8 mouse cellular contexts compared by ENCODE assay signal in the genomic region with DNA sequence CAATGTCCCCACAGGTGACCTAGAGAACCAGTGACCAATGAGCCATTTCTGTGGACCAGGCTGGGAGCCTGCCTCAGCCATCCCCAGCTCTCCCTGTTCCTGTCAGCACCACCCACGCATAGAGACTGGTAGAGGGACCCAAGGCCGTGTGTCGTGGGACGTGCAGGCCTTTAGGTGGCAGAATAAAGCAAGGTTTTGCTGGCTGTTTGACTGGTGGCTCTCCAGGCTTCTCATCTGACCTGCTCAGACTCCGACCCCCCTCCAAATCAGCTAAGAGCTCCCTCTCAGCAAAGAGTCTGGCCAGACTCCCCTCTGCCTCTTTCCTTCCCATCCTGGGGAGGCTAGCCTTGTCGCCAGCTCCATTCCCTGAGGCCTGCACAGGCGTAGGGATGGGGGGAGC. TPM values are rescaled to one million over a fixed set of nuclear protein-coding genes. Genes with fewer than 3 reads are reported as not detected.
DNase-seq lines count a peak whose midpoint lies in the region; ATAC-seq and TF ChIP-seq lines count a peak whose summit lies in the region.
"Had no signal": no experiment of that assay in that cellular context is flagged by ENCODE, and none has a peak within 500 bp of the region (broad histone marks: within the 10 kb centered on the region; RNA-seq: fewer than 3 reads in every experiment).

No protein-coding gene starts in this region.

- no peak for DNase-seq in liver, adult 2 months (ENCODE audit: extremely low read depth, low read depth, low spot score)
- no peak for DNase-seq in liver, embryonic 11.5 days (ENCODE audit: low spot score)
- peak; percentile 71 to 80 for DNase-seq in cerebellum, postnatal 25 days
- peak; percentile 69 for DNase-seq in hindbrain, embryonic 14.5 days (ENCODE audit: low spot score)
- DNase-seq in T-cell, adult 2 months (ENCODE audit: low spot score) = no peak
- DNase-seq in right cerebral cortex, postnatal 36 days (ENCODE audit: low spot score in 2 of 2) = no peak

- H3K27me3 ChIP-seq in liver, adult 2 months (ENCODE audit: control insufficient read depth, insufficient read depth, low read length) = no peaks in the 10 kb centered on the region
- no peaks in the 10 kb centered on the region for H3K27me3 ChIP-seq in liver, embryonic 11.5 days (replicated peaks; ENCODE audit: control insufficient read depth, insufficient read depth, low read length)
- H3K27me3 ChIP-seq in hindbrain, embryonic 14.5 days (ENCODE audit: control insufficient read depth, insufficient read depth, low read length) = no peaks in the 10 kb centered on the region
- H3K27me3 ChIP-seq in stomach, embryonic 15.5 days (replicated peaks) = no peaks in the 10 kb centered on the region
- H3K27me3 ChIP-seq: limb, embryonic 13.5 days had no signal

- H3K79me2 ChIP-seq in liver, adult 2 months (ENCODE audit: control insufficient read depth, insufficient read depth, low read length) = no peaks in the 10 kb centered on the region

- H3K27ac ChIP-seq in liver, adult 2 months (replicated peaks; ENCODE audit: insufficient read depth, low read depth, low read length) = no peak overlapping the region
- no peak overlapping the region for H3K27ac ChIP-seq in liver, embryonic 11.5 days (ENCODE audit: low read depth, low read length)
- peak overlapping the region; percentile 82 for H3K27ac ChIP-seq in hindbrain, embryonic 14.5 days
- no peak overlapping the region for H3K27ac ChIP-seq in stomach, embryonic 15.5 days
- H3K27ac ChIP-seq: limb, embryonic 13.5 days had no signal

- H3K9ac ChIP-seq in liver, adult 2 months (ENCODE audit: low read depth, low read length) = no peak overlapping the region
- H3K9ac ChIP-seq in liver, embryonic 11.5 days (ENCODE audit: low read depth, low read length) = no peak overlapping the region
- H3K9ac ChIP-seq in hindbrain, embryonic 14.5 days = peak overlapping the region; percentile 8; the same call in 1 of the 2 replicates
- no peak overlapping the region for H3K9ac ChIP-seq in stomach, embryonic 15.5 days
- H3K9ac ChIP-seq: limb, embryonic 13.5 days had no signal

- H3K36me3 ChIP-seq in liver, adult 2 months (ENCODE audit: control insufficient read depth, insufficient read depth, low read length) = no peaks in the 10 kb centered on the region
- no peaks in the 10 kb centered on the region for H3K36me3 ChIP-seq in liver, embryonic 11.5 days (ENCODE audit: control insufficient read depth, insufficient read depth, low read length)
- H3K36me3 ChIP-seq in hindbrain, embryonic 14.5 days (replicated peaks; ENCODE audit: control insufficient read depth, insufficient read depth) = no peaks in the 10 kb centered on the region
- 0 out of 2 replicates have a peak, but pooled peaks cover 3% of the 10 kb centered on the region for H3K36me3 ChIP-seq in stomach, embryonic 15.5 days

- 75% methylated on average over 7 of the region's 7 CpGs for WGBS in liver, adult 2 months
- WGBS in liver, embryonic 11.5 days = 71% methylated on average over 7 of the region's 7 CpGs
- WGBS in hindbrain, embryonic 14.5 days = 35% methylated on average over 7 of the region's 7 CpGs
- 60% methylated on average over 7 of the region's 7 CpGs for WGBS in stomach, embryonic 15.5 days

- H3K4me3 ChIP-seq in liver, adult 2 months (ENCODE audit: insufficient read depth, low read depth, low read length) = no peak overlapping the region
- H3K4me3 ChIP-seq in liver, embryonic 11.5 days (ENCODE audit: low read depth, low read length) = no peak overlapping the region
- no peak overlapping the region for H3K4me3 ChIP-seq in hindbrain, embryonic 14.5 days (replicated peaks; ENCODE audit: low read length)
- H3K4me3 ChIP-seq in stomach, embryonic 15.5 days (replicated peaks) = no peak overlapping the region
- H3K4me3 ChIP-seq: limb, embryonic 13.5 days had no signal

- 0 out of 2 replicates have a peak, but pooled peaks have one; percentile 9 for TF ChIP-seq CTCF in liver, adult 2 months (IDR thresholded peaks at IDR 0.05; ENCODE audit: low read depth, low read length)

- no peak for TF ChIP-seq POLR2A in liver, adult 2 months (IDR thresholded peaks at IDR 0.05; ENCODE audit: extremely low read depth, insufficient read depth, low read length)

- ATAC-seq in liver, embryonic 11.5 days (replicated peaks; ENCODE audit: low FRiP score) = no peak
- peak; percentile 63; the same call in 1 of the 2 replicates for ATAC-seq in hindbrain, embryonic 14.5 days (ENCODE audit: low FRiP score)
- 0 out of 2 replicates have a peak, but pooled peaks have one; percentile 12 for ATAC-seq in stomach, embryonic 15.5 days (ENCODE audit: insufficient read depth, low FRiP score, low read depth)

- no peak overlapping the region for H3K4me2 ChIP-seq in liver, embryonic 11.5 days
- no peak overlapping the region for H3K4me2 ChIP-seq in hindbrain, embryonic 14.5 days (replicated peaks)
- H3K4me2 ChIP-seq in stomach, embryonic 15.5 days = no peak overlapping the region
- H3K4me2 ChIP-seq: limb, embryonic 13.5 days had no signal

- peaks cover 8% of the 10 kb centered on the region; the same call in 1 of the 2 replicates for H3K4me1 ChIP-seq in liver, adult 2 months (ENCODE audit: control insufficient read depth, insufficient read depth, low read length)
- peaks cover 17% of the 10 kb centered on the region for H3K4me1 ChIP-seq in liver, embryonic 11.5 days (replicated peaks; ENCODE audit: control insufficient read depth, insufficient read depth, low read length)
- H3K4me1 ChIP-seq in hindbrain, embryonic 14.5 days (replicated peaks; ENCODE audit: control insufficient read depth, insufficient read depth, low read length) = peaks cover 33% of the 10 kb centered on the region
- 0 out of 2 replicates have a peak, but pooled peaks cover 3% of the 10 kb centered on the region for H3K4me1 ChIP-seq in stomach, embryonic 15.5 days

- no peaks in the 10 kb centered on the region for H3K9me3 ChIP-seq in liver, embryonic 11.5 days (ENCODE audit: control insufficient read depth, low read length)
- H3K9me3 ChIP-seq in hindbrain, embryonic 14.5 days (ENCODE audit: control insufficient read depth, low read length) = no peaks in the 10 kb centered on the region
- no peaks in the 10 kb centered on the region for H3K9me3 ChIP-seq in stomach, embryonic 15.5 days
- H3K9me3 ChIP-seq: limb, embryonic 13.5 days had no signal

RNA-seq across cellular contexts. Expression of gene Rbm19, which starts 58.1 kb away (rescaled TPM):
- 4.9 and 5.6 TPM in 2 replicates for total RNA-seq in liver, adult 2 months (2014; rRNA removed)
- 8.2 and 9.2 TPM in 2 replicates for polyA plus RNA-seq in liver, adult 2 months (2012; rRNA removed)
- 31.8 and 35.1 TPM in 2 replicates for polyA plus RNA-seq in liver, embryonic 11.5 days (2014; fragmentation: Nextera tagmentation; extraction: Ambion mirVana)
- polyA plus RNA-seq in hindbrain, embryonic 14.5 days (2014; fragmentation: Nextera tagmentation; extraction: Ambion mirVana) = 17.5 and 20.2 TPM in 2 replicates
- polyA plus RNA-seq in stomach, embryonic 15.5 days (2015; fragmentation: Nextera tagmentation; extraction: Ambion mirVana) = 23.0 and 23.4 TPM in 2 replicates

Comparison
In these comparisons a context has a peak if more than half of its experiments do, and no peak if none do; other contexts are left out.
1. DNase-seq: peak in cerebellum, postnatal 25 days (2 of 2) and hindbrain, embryonic 14.5 days (single experiment); none in liver, adult 2 months (single experiment), liver, embryonic 11.5 days (single experiment), T-cell, adult 2 months (single experiment) and right cerebral cortex, postnatal 36 days (0 of 2).